Mouse (Mus musculus): ENCODE data around the gene Syngr1.

Gene Syngr1

GRCm38 (mm10) chr15:80070095-80070644, 21.0 kb upstream of the Syngr1 start:
- DNase-seq (ENCODE audit: low read depth, low spot score) = no peak

- DNase-seq (ENCODE audit: low read depth, low spot score) = no peak
These were observed 19.1 kb upstream of the Syngr1 start for GRCm38 (mm10) chr15:80071951-80072437.

GRCm38 (mm10) chr15:80072579-80073255, 18.4 kb upstream of the Syngr1 start:
- no peak for DNase-seq (ENCODE audit: low read depth, low spot score)

- DNase-seq (ENCODE audit: low read depth, low spot score) = no peak
These were observed 17.9 kb upstream of the Syngr1 start for GRCm38 (mm10) chr15:80073256-80073621.

- no peak for DNase-seq (ENCODE audit: low read depth, low spot score)
These were observed 16.3 kb upstream of the Syngr1 start for GRCm38 (mm10) chr15:80074663-80075373.

GRCm38 (mm10) chr15:80075374-80075694, 15.8 kb upstream of the Syngr1 start:
- DNase-seq (ENCODE audit: low read depth, low spot score) = no peak

GRCm38 (mm10) chr15:80075733-80076337, 15.3 kb upstream of the Syngr1 start:
- DNase-seq (ENCODE audit: low read depth, low spot score) = no peak

- DNase-seq (ENCODE audit: low read depth, low spot score) = peak; percentile 93
These were observed 14.6 kb upstream of the Syngr1 start for GRCm38 (mm10) chr15:80076338-80077136.

GRCm38 (mm10) chr15:80078058-80078814, 12.9 kb upstream of the Syngr1 start:
- peak; percentile 62 for DNase-seq (ENCODE audit: low read depth, low spot score)

GRCm38 (mm10) chr15:80079129-80079668, 11.9 kb upstream of the Syngr1 start:
- DNase-seq (ENCODE audit: low read depth, low spot score) = no peak

GRCm38 (mm10) chr15:80079954-80080353, 11.2 kb upstream of the Syngr1 start:
- no peak for DNase-seq (ENCODE audit: low read depth, low spot score)

GRCm38 (mm10) chr15:80080711-80081615, 10.2 kb upstream of the Syngr1 start:
- DNase-seq (ENCODE audit: low read depth, low spot score) = peak; percentile 60

- DNase-seq (ENCODE audit: low read depth, low spot score) = no peak
These were observed 9.2 kb upstream of the Syngr1 start for GRCm38 (mm10) chr15:80081801-80082546.

GRCm38 (mm10) chr15:80082661-80083275, 8.4 kb upstream of the Syngr1 start:
- DNase-seq (ENCODE audit: low read depth, low spot score) = peak; percentile 68

- DNase-seq (ENCODE audit: low read depth, low spot score) = peak; percentile 100
These were observed 7.8 kb upstream of the Syngr1 start for GRCm38 (mm10) chr15:80083276-80083731.

GRCm38 (mm10) chr15:80083740-80084139, 7.4 kb upstream of the Syngr1 start:
- no peak for DNase-seq (ENCODE audit: low read depth, low spot score)

- DNase-seq (ENCODE audit: low read depth, low spot score) = no peak
These were observed 3.6 kb upstream of the Syngr1 start for GRCm38 (mm10) chr15:80087406-80088012.

- peak; percentile 97 for DNase-seq (ENCODE audit: low read depth, low spot score)
These were observed 2.5 kb upstream of the Syngr1 start for GRCm38 (mm10) chr15:80088637-80089036.

Data from R1 (cell line).